In the genomic region with DNA sequence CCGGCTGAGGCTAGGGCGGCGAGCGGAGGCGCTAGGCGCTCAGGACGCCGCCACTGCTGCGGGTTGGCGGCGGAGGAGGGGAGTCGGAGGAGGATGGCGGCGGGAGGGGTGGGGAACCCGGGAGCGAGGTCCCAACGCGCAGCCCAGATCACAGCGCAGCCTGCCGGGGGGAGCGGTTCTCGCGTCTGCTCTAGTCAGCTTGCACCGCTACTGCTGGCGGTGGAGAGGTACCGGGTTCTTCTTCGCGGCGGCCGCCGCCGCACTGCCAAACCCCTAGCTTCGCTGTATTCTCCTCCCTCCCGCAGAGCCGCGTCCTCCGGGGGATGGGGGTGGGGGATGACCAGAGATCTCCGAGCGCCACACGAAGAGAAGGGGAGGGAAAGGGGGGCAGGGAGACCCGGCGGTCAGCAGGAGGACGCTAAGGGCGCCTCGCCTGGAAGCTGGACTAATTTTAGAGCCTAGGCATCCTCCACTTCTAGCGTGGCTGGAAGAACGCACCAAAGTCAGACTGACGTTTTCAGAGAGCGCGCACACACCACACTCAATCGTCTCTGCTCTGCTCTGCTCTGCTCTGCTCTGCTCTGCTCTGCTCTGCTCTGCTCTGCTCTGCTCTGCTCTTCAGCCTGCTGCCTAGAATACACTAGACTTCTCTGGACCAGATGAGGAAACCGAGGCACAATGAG, we compare ENCODE assay signal across 8 mouse cellular contexts. TPM values are rescaled to one million over a fixed set of nuclear protein-coding genes. Genes with fewer than 3 reads are reported as not detected.
A peak's percentile ranks its signal among the peaks of the same experiment; 100 is the strongest.
DNase-seq lines count a peak whose midpoint lies in the region; ATAC-seq lines count a peak whose summit lies in the region.

No protein-coding gene starts in this region.

- peak overlapping the region; percentile 85 for H3K4me2 ChIP-seq in forebrain, embryonic 16.5 days (ENCODE audit: low read length)
- peak overlapping the region; percentile 75 for H3K4me2 ChIP-seq in hindbrain, embryonic 13.5 days
- peak overlapping the region; percentile 78 for H3K4me2 ChIP-seq in midbrain, embryonic 11.5 days
- H3K4me2 ChIP-seq in stomach, embryonic 15.5 days: peak overlapping the region; percentile 95

- H3K4me3 ChIP-seq in forebrain, embryonic 16.5 days (replicated peaks; ENCODE audit: low read length): peak overlapping the region; percentile 56
- H3K4me3 ChIP-seq in hindbrain, embryonic 13.5 days: peak overlapping the region; percentile 64
- H3K4me3 ChIP-seq in midbrain, embryonic 11.5 days (ENCODE audit: low read depth, low read length): peak overlapping the region; percentile 77
- peak overlapping the region; percentile 55 for H3K4me3 ChIP-seq in stomach, embryonic 15.5 days (replicated peaks)

- no peaks in the 10 kb centered on the region for H3K36me3 ChIP-seq in forebrain, embryonic 16.5 days (ENCODE audit: control insufficient read depth, insufficient read depth)
- H3K36me3 ChIP-seq in hindbrain, embryonic 13.5 days: no peaks in the 10 kb centered on the region
- no peaks in the 10 kb centered on the region for H3K36me3 ChIP-seq in midbrain, embryonic 11.5 days (ENCODE audit: control insufficient read depth, insufficient read depth, low read length)
- no peaks in the 10 kb centered on the region for H3K36me3 ChIP-seq in stomach, embryonic 15.5 days

- peak; percentile 27 to 51 for DNase-seq in adrenal gland, adult 18-20 months (ENCODE audit: low spot score in 2 of 2)
- DNase-seq in cerebellum, adult 18-20 months: peak; percentile 44 to 45
- peak; percentile 76 to 79 for DNase-seq in left cerebral cortex, postnatal 36 days (ENCODE audit: low spot score in 2 of 2)
- DNase-seq in midbrain, embryonic 11.5 days (ENCODE audit: low spot score, missing footprints): peak; percentile 98
- no peak for DNase-seq in c-Kit-positive CD71-positive TER-119-positive erythroid progenitor cells, embryonic 14.5 days (ENCODE audit: low spot score)

- no peaks in the 10 kb centered on the region for H3K9me3 ChIP-seq in forebrain, embryonic 16.5 days (ENCODE audit: control insufficient read depth, low read length)
- H3K9me3 ChIP-seq in hindbrain, embryonic 13.5 days: no peaks in the 10 kb centered on the region
- H3K9me3 ChIP-seq in midbrain, embryonic 11.5 days (ENCODE audit: control insufficient read depth, low read length): no peaks in the 10 kb centered on the region
- no peaks in the 10 kb centered on the region for H3K9me3 ChIP-seq in stomach, embryonic 15.5 days

- peak overlapping the region; percentile 83 for H3K27ac ChIP-seq in forebrain, embryonic 16.5 days (ENCODE audit: low read length)
- H3K27ac ChIP-seq in hindbrain, embryonic 13.5 days: peak overlapping the region; percentile 94
- peak overlapping the region; percentile 96 for H3K27ac ChIP-seq in midbrain, embryonic 11.5 days (ENCODE audit: low read depth, low read length)
- H3K27ac ChIP-seq in stomach, embryonic 15.5 days: peak overlapping the region; percentile 35; the same call in 1 of the 2 replicates

- 0 out of 2 replicates have a peak, but pooled peaks cover 2% of the 10 kb centered on the region for H3K27me3 ChIP-seq in forebrain, embryonic 16.5 days (replicated peaks; ENCODE audit: control insufficient read depth, insufficient read depth, low read length)
- 0 out of 2 replicates have a peak, but pooled peaks cover 3% of the 10 kb centered on the region for H3K27me3 ChIP-seq in hindbrain, embryonic 13.5 days
- H3K27me3 ChIP-seq in midbrain, embryonic 11.5 days (ENCODE audit: control insufficient read depth, insufficient read depth, low read length): no peaks in the 10 kb centered on the region
- H3K27me3 ChIP-seq in stomach, embryonic 15.5 days (replicated peaks): peaks cover 19% of the 10 kb centered on the region

- peak; percentile 87 for ATAC-seq in forebrain, embryonic 16.5 days
- peak; percentile 82 for ATAC-seq in hindbrain, embryonic 13.5 days (ENCODE audit: low FRiP score)
- peak; percentile 78 for ATAC-seq in midbrain, embryonic 11.5 days (ENCODE audit: low FRiP score)
- peak; percentile 71 for ATAC-seq in stomach, embryonic 15.5 days (ENCODE audit: insufficient read depth, low FRiP score, low read depth)

- peaks cover 18% of the 10 kb centered on the region for H3K4me1 ChIP-seq in forebrain, embryonic 16.5 days (replicated peaks; ENCODE audit: control insufficient read depth, insufficient read depth, low read length)
- H3K4me1 ChIP-seq in hindbrain, embryonic 13.5 days (replicated peaks): peaks cover 24% of the 10 kb centered on the region
- peaks cover 10% of the 10 kb centered on the region for H3K4me1 ChIP-seq in midbrain, embryonic 11.5 days (ENCODE audit: control insufficient read depth, insufficient read depth, low read length)
- H3K4me1 ChIP-seq in stomach, embryonic 15.5 days: peaks cover 13% of the 10 kb centered on the region; the same call in 1 of the 2 replicates

- H3K9ac ChIP-seq in forebrain, embryonic 16.5 days (replicated peaks; ENCODE audit: low read depth, low read length): peak overlapping the region; percentile 70
- H3K9ac ChIP-seq in hindbrain, embryonic 13.5 days: peak overlapping the region; percentile 88
- H3K9ac ChIP-seq in midbrain, embryonic 11.5 days (ENCODE audit: low read length): peak overlapping the region; percentile 91
- peak overlapping the region; percentile 22 for H3K9ac ChIP-seq in stomach, embryonic 15.5 days

- intact Hi-C loops in left cerebral cortex, postnatal 36 days (cut with DNase I): loop anchor here (5.0 to 10.0 kb wide), 5 partner anchors 195 to 577 kb away; no protein-coding TSS in a partner anchor

- under 1% methylated on average over 45 of the region's 52 CpGs for WGBS in forebrain, embryonic 16.5 days
- WGBS in hindbrain, embryonic 13.5 days: 0% methylated on average over 39 of the region's 52 CpGs
- WGBS in midbrain, embryonic 11.5 days: under 1% methylated on average over 52 of the region's 52 CpGs
- under 1% methylated on average over 39 of the region's 52 CpGs for WGBS in stomach, embryonic 15.5 days

RNA-seq across cellular contexts. Expression of gene Fat3, which starts 1.0 kb away (rescaled TPM):
- 1 to 10 TPM; 1.9 to 2.1 TPM for total RNA-seq in adrenal gland, adult 18-20 months (2021)
- 11.4 and 12.8 TPM in 2 replicates for polyA plus RNA-seq in forebrain, embryonic 16.5 days (2015; fragmentation: Nextera tagmentation; extraction: Ambion mirVana)
- 12.8 and 13.7 TPM in 2 replicates for polyA plus RNA-seq in hindbrain, embryonic 13.5 days (2015; fragmentation: Nextera tagmentation; extraction: Ambion mirVana)
- 10 to 100 TPM; 73.1 to 78.6 TPM for total RNA-seq in left cerebral cortex, postnatal 36 days (2021)
- 13.0 and 13.5 TPM in 2 replicates for polyA plus RNA-seq in midbrain, embryonic 11.5 days (2014; fragmentation: Nextera tagmentation; extraction: Ambion mirVana)
- 1.1 and 1.2 TPM in 2 replicates for polyA plus RNA-seq in stomach, embryonic 15.5 days (2015; fragmentation: Nextera tagmentation; extraction: Ambion mirVana)

Comparison
In these comparisons a context has a peak if more than half of its experiments do, and no peak if none do; other contexts are left out.
1. H3K27ac ChIP-seq: peak in every context shown above with its lines; median percentile 96 in midbrain, embryonic 11.5 days; 94 in hindbrain, embryonic 13.5 days; 83 in forebrain, embryonic 16.5 days; 35 in stomach, embryonic 15.5 days.
2. H3K9ac ChIP-seq: peak in every context shown above with its lines; median percentile 91 in midbrain, embryonic 11.5 days; 88 in hindbrain, embryonic 13.5 days; 70 in forebrain, embryonic 16.5 days; 22 in stomach, embryonic 15.5 days.